Mouse (Mus musculus) stomach, postnatal 0 days (tissue): ENCODE measurements around the gene Mdga1. TPM values are rescaled to one million over a fixed set of nuclear protein-coding genes. Genes with fewer than 3 reads are reported as not detected.

ENCODE experiments used
- ATAC-seq: fragments of 200-750 bp; cut with Nextera tagmentation; 2 replicates; pipeline ENCODE4 v1.8.0; 2017; ENCODE audit not compliant: low FRiP score, low TSS enrichment
- DNase-seq: peaks from one replicate; pipeline ENCODE4 v3.0.0-alpha.2; 2016; ENCODE audit warnings: low spot score
- H3K27ac ChIP-seq: fragments of 300-500 bp; sonication (generic); replicated peaks from 2 replicates; pipeline ENCODE4 v1.5.1; 2014; ENCODE audit warnings: mild to moderate bottlenecking, control low read depth
- H3K27me3 ChIP-seq: fragments of 300-500 bp; sonication (generic); 2 replicates; pipeline ENCODE4 v1.6.1; 2014; ENCODE audit warnings: low read length; ENCODE audit not compliant: control insufficient read depth, insufficient read depth
- H3K36me3 ChIP-seq: fragments of 300-500 bp; sonication (generic); 2 replicates; pipeline ENCODE4 v1.6.1; 2014; ENCODE audit warnings: low read length, mixed read lengths; ENCODE audit not compliant: control insufficient read depth, insufficient read depth
- H3K4me1 ChIP-seq: fragments of 300-500 bp; sonication (generic); replicated peaks from 2 replicates; pipeline ENCODE4 v1.6.1; 2014; ENCODE audit warnings: antibody characterized with exemption; ENCODE audit not compliant: control insufficient read depth, insufficient read depth
- H3K4me2 ChIP-seq: fragments of 300-500 bp; sonication (generic); replicated peaks from 2 replicates; pipeline ENCODE4 v1.6.1; 2014; ENCODE audit warnings: low read depth, mild to moderate bottlenecking, control low read depth, moderate library complexity
- H3K4me3 ChIP-seq: fragments of 300-500 bp; sonication (generic); 2 replicates; pipeline ENCODE4 v1.5.1; 2014; ENCODE audit warnings: low read depth, low read length, control low read depth
- H3K9ac ChIP-seq: fragments of 300-500 bp; sonication (generic); 2 replicates; pipeline ENCODE4 v1.6.1; 2014; ENCODE audit warnings: mild to moderate bottlenecking, low read length, control low read depth, mixed read lengths
- H3K9me3 ChIP-seq: fragments of 300-500 bp; sonication (generic); 2 replicates; pipeline ENCODE4 v1.6.1; 2016; ENCODE audit warnings: low read length; ENCODE audit not compliant: control insufficient read depth
- CTCF ChIP-seq: IDR thresholded peaks from 2 replicates; pipeline ENCODE4 v1.5.1; 2016; ENCODE audit warnings: antibody characterized with exemption, low read depth, mild to moderate bottlenecking, moderate library complexity
- EP300 ChIP-seq: optimal IDR thresholded peaks from 2 replicates; pipeline ENCODE3; 2016; ENCODE audit warnings: antibody characterized with exemption
- WGBS: fragments of 180-500 bp; shearing (Covaris S2); extraction: QIAGEN DNeasy Blood & Tissue Kit; methylation state at CpG from one replicate; pipeline ENCODE4 v1.1.7; 2014; 5-methylcytosine and 5-hydroxymethylcytosine counted together
- polyA plus RNA-seq: library from polyadenylated mRNA; unstranded; fragments of >200 nt; fragmentation: Nextera tagmentation; extraction: Ambion mirVana; gene quantifications from 2 replicates; pipeline ENCODE4 v1.2.1, GENCODE M21; 2015

The Mdga1 gene
- polyA plus RNA-seq, 1 experiment from 2014 or later = 2.1 TPM

- Histone ChIP-seq H3K27me3 (no peaks in the 10 kb centered on the region), H3K9ac (no peak overlapping the region), H3K9me3 (no peaks in the 10 kb centered on the region), H3K4me2 (no peak overlapping the region), H3K36me3 (no peaks in the 10 kb centered on the region), H3K4me3 (no peak overlapping the region), H3K4me1 (no peaks in the 10 kb centered on the region), H3K27ac (no peak overlapping the region)
- DNase-seq (no peak), ATAC-seq (no peak)
- TF ChIP-seq CTCF = no peak
- TF ChIP-seq EP300 = no peak
- 67% methylated on average over 13 of the region's 13 CpGs for WGBS
Measured at GRCm38 (mm10) chr17:29859788-29860283, 110.1 kb downstream of the Mdga1 start.

GRCm38 (mm10) chr17:29858764-29859163, 111.1 kb downstream of the Mdga1 start:
- Histone ChIP-seq H3K9me3 (no peaks in the 10 kb centered on the region), H3K4me3 (no peak overlapping the region), H3K36me3 (no peaks in the 10 kb centered on the region), H3K4me1 (no peaks in the 10 kb centered on the region), H3K4me2 (no peak overlapping the region), H3K27me3 (no peaks in the 10 kb centered on the region), H3K27ac (no peak overlapping the region), H3K9ac (no peak overlapping the region)
- DNase-seq (peak; percentile 50), ATAC-seq (0 out of 2 replicates have a peak, but pooled peaks have one; percentile 49)
- TF ChIP-seq CTCF = peak; percentile 72
- TF ChIP-seq EP300 = no peak
- 94% methylated on average over 3 of the region's 3 CpGs for WGBS

GRCm38 (mm10) chr17:29855702-29856580, 113.9 kb downstream of the Mdga1 start:
- Histone ChIP-seq H3K9ac (no peak overlapping the region), H3K27ac (no peak overlapping the region), H3K9me3 (no peaks in the 10 kb centered on the region), H3K36me3 (no peaks in the 10 kb centered on the region), H3K27me3 (no peaks in the 10 kb centered on the region), H3K4me2 (no peak overlapping the region), H3K4me3 (no peak overlapping the region), H3K4me1 (no peaks in the 10 kb centered on the region)
- WGBS = 54% methylated on average over 18 of the region's 18 CpGs
- no peak for ATAC-seq
- TF ChIP-seq EP300 (no peak), CTCF (no peak)
- DNase-seq = no peak

GRCm38 (mm10) chr17:29854835-29855234, 115.1 kb downstream of the Mdga1 start:
- no peaks in the 10 kb centered on the region for H3K4me1 ChIP-seq
- no peak overlapping the region for H3K9ac ChIP-seq
- DNase-seq (no peak), ATAC-seq (no peak)
- H3K4me2 ChIP-seq = no peak overlapping the region
- WGBS = 84% methylated on average over 4 of the region's 4 CpGs
- H3K9me3 ChIP-seq = no peaks in the 10 kb centered on the region
- H3K4me3 ChIP-seq = no peak overlapping the region
- H3K36me3 ChIP-seq = no peaks in the 10 kb centered on the region
- TF ChIP-seq CTCF (no peak), EP300 (no peak)
- H3K27me3 ChIP-seq = no peaks in the 10 kb centered on the region
- H3K27ac ChIP-seq = no peak overlapping the region

- Histone ChIP-seq H3K9me3 (no peaks in the 10 kb centered on the region), H3K4me2 (no peak overlapping the region), H3K27ac (no peak overlapping the region), H3K27me3 (no peaks in the 10 kb centered on the region), H3K4me1 (no peaks in the 10 kb centered on the region), H3K36me3 (no peaks in the 10 kb centered on the region), H3K9ac (no peak overlapping the region), H3K4me3 (no peak overlapping the region)
- DNase-seq (no peak), ATAC-seq (no peak)
- WGBS = 79% methylated on average over 6 of the region's 6 CpGs
- TF ChIP-seq CTCF (no peak), EP300 (no peak)
Measured at GRCm38 (mm10) chr17:29854388-29854787, 115.5 kb downstream of the Mdga1 start.
